Mouse (Mus musculus) retina, adult 2 months (tissue): ENCODE data around the gene Ppara.
"Not testable (repeated sequence)": the region's sequence is repeated elsewhere in the genome, so short reads cannot be mapped to it uniquely, and the experiment has no call there.

Experiments
- DNase-seq: peaks from one replicate; pipeline ENCODE4 v3.0.0-alpha.2; 2012; ENCODE audit warnings: low read depth, low spot score

Ppara gene

DNA sequence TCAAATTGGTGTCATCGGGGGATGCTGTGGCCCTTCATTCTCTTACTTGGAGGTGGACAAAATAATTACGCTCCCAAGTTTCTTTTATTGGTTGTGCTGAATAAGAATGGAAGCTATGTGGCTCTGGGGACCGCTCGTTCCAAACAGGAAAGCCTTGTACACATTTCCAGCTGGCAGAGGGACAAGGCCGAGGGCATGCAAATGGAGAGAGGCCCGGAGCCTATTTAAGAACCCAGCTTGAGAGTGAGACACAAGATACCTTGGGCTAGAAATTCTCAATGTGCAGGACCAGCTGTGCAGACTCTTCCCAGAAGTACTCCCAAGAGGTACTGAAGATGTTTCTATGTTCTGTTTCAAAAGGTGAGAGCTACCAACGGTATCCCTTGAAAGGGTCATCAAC lies 21.8 kb downstream of the Ppara start:
- DNase-seq: no peak

DNA sequence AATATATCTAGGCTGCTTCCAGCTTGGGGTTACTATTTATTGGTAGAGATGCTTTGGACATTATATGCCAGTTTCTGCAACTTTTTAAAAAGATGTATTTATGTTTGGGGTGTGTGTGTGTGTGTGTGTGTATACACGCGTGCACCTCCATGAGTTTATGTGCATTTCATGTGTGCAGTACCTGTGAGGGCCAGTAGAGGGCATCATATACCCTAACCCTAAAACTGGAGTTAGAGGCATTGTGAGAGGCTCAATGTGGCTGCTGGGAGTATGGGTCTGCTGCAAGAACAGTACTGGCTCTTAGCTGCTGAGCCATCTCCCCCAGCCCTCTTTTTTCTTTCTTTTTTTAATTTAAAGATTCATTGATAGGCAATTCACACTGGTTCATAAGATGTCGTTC lies 23.0 kb downstream of the Ppara start:
- no peak for DNase-seq

GRCm38 (mm10) chr15:85762761-85763160 lies 28.0 kb downstream of the Ppara start:
- no peak for DNase-seq

DNA sequence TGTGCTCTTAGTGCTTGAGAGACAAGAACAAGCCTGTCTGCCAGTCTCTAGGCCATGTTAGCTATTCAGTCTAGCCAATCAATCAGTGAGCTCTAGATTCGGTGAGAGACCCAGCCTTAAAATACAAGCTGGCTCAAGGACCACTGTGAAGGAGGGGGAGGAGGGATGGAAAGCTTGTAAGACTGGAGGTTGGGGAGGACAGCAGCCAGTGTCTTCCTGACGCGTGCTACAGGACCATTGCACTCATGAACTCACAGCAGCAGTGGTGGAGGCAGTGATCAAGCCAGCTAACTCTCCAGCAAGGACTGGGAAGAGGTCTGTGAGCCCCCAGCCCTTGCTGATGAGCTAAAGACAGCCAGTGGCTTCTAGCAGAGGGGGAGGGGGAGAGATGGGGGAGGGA lies 30.2 kb downstream of the Ppara start:
- no peak for DNase-seq

- no peak for DNase-seq
Observed at GRCm38 (mm10) chr15:85766677-85767076, 31.9 kb downstream of the Ppara start.

GRCm38 (mm10) chr15:85768991-85769390 lies 34.2 kb downstream of the Ppara start:
- DNase-seq: no peak

DNA sequence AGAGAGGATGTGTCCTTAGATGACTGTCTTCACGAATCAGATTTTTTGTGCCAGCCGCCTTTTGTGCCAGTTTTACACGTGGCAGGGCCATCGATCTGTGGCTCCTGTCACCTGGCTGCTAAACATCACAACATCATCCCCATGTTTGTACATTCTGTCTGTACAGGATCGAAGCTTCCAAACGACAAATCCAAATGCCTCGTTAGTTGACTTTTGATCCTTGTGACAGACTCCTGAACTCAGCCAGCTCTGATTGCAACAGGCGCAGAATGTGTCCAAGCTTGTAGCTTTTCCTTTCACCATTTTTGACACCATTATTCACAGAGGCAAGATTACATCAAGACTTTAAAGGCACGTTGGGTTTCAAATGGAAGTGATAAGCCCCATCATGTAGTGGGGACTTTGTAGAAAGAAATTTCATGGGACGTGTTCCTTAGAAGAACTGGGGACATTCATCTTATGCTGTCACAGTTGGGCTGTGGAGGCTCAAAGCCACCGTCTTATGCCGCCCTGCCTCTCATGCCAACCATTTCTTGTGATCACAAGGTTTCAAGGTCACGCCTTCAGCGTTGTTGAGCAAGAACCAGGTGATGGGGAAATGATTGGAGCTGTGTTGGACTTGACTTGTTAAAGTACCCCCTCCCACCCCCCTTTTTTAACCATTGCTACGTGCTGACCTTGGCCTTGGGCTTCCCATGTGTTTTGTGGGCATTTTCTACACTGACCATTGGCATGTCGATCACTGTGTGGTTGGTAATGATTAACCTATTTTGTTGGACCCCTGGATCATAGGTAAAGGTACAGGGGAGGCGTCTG lies 36.7 kb downstream of the Ppara start:
- DNase-seq: no peak

DNA sequence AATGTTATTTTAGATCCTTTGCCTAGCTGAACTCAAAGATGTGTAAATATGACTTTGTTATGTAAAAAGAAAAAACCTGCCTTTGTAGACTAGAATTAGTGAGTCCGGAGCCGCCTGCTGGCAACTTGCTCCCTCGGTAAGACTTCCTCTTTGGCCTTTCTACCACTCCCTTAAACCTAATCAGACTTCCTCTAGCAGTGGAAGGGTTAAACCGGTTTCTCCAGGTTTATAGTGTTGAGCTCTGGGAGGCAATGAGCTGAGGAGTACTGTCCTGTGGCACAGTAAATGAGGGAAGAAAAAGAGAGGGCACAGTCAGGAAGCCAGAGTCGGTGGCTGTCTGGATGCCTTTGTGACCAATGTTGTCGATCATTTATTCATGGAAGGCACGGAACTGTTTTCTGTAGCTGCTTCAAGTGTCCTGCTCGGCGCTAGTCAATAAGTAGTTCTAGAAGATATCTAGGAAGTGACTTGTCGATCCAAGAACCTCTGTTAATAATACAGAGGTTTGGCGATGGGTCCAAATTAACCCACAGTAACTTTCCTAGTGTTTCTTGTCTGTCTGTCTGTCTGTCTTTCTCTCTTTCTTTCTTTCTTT lies 37.5 kb downstream of the Ppara start:
- DNase-seq: no peak

DNA sequence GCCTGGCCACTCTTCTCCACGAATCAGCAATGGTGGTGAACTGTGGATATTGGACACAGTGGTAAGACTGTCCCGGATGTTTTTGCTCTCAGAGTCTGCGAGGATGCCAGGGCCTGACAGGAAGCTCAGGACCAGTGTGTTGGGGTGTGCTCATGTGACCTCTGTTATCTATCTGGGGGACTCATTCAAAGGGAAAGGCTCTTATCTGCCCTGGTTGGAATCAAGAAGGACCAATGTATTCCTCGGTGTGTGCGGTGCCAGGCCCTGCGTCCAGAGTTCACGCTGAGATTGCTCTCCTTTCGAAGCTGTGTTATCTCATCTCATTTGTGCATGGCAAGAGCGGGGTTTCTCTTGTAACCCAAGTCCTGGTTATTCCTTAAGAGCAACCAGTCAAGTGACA lies 39.6 kb downstream of the Ppara start:
- DNase-seq: no peak

- DNase-seq: no peak
Observed at GRCm38 (mm10) chr15:85775001-85775400, 40.2 kb downstream of the Ppara start.

- DNase-seq: no peak
Observed at GRCm38 (mm10) chr15:85776241-85776640, 41.5 kb downstream of the Ppara start.

- no peak for DNase-seq
Observed at GRCm38 (mm10) chr15:85776771-85777170, 42.0 kb downstream of the Ppara start.

GRCm38 (mm10) chr15:85778891-85779290 lies 44.1 kb downstream of the Ppara start:
- DNase-seq: not testable (repeated sequence)

DNA sequence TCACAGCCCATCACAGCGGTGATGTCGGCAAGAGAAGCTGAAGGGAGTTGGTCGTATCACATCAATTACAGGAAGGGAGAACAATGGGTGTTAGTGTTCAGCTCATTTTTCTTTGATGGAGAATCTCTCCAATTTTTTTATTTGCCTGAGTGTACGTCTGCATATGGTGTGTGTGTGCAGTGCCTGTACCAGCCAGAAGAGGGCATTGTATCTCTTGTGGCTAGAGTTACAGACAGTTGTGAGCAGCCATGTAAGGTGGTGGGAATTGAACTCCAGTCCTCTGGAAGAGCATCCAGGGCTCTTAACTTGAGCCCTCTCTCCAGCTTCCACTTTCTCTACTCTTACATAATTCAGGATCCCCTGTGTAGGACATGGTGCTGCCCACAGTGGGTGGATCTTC lies 48.4 kb downstream of the Ppara start:
- no peak for DNase-seq

GRCm38 (mm10) chr15:85784341-85784740 lies 49.6 kb downstream of the Ppara start:
- DNase-seq: no peak

DNA sequence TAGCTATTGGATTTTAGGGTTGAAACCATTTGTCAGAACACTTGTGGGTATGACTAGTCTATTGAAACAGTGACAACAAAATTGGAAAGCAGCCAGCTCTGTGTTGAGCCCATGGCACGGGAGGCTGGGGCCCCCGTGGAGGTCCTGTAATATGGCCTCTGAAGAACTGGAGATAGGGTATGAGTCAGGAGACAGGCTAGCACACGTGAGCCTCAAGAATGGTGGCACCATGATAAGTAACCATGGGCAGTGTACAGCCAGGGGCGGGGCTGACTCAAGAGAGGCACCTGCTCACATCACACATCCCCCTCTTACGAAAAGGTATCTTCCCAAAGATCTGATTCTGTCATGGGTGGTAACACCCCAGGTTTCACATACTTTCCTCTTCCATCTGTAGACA lies 51.9 kb downstream of the Ppara start:
- no peak for DNase-seq

DNA sequence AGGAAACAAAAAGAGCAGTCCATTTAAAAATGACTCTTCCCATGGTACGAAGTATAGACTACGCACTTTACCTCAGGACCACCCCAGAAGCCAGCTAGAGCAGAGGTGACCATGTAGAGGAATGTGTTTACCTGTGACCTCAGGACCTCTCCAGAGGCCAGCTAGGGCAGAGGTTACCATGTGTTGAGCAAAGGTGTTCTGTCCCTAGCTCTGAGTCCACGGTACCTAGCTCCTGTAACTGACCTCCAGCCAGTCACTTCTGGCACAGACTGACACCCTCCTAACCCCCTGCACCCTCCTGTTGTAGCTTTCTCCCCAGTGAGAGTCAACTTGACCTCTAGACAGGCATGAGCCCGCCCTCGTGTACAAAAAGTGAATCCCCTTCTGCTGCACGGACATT lies 52.7 kb downstream of the Ppara start:
- no peak for DNase-seq

DNA sequence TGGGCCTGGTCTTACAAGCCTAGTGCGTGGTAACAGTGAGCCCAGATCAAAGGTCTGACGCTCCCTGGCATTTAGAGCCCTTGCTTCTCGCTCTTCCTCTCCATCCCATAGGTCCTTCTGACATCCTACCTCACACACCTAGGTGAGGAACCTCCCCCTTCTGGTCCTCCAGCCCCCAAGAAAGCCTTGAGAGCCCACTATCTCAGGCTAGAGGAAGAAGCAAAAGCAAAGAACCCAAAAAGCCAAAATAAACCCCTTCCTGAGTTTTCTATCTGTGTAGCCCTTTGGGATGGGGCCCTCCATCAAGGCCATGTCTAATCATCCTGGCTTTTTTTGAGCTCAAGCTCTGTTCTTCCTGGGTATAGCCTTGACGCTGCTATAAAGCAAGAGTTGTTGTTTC lies 53.3 kb downstream of the Ppara start:
- DNase-seq: no peak

DNA sequence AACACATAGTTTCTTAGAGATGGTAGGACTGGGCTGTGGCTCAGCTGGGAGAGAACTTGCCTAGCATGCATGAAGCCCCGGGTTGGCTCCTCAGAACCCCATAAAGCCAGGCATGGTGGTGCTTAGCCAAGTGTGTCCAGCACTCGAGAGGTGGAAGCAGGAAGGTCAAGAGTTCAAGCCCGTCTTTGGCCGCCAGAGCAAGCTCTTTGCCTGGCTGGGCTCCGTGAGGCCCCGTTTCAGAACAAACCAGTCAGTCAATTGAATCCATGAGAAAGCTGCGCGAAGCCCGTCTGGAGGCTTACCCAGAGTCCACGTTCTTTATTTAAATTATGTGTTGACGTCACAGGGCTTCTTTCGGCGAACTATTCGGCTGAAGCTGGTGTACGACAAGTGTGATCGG lies 53.9 kb downstream of the Ppara start:
- DNase-seq: no peak

- no peak for DNase-seq
Observed at GRCm38 (mm10) chr15:85791449-85791848, 56.7 kb downstream of the Ppara start.

GRCm38 (mm10) chr15:85792819-85793218 lies 58.0 kb downstream of the Ppara start:
- no peak for DNase-seq

- no peak for DNase-seq
Observed at GRCm38 (mm10) chr15:85795516-85795915, 60.7 kb downstream of the Ppara start.

DNA sequence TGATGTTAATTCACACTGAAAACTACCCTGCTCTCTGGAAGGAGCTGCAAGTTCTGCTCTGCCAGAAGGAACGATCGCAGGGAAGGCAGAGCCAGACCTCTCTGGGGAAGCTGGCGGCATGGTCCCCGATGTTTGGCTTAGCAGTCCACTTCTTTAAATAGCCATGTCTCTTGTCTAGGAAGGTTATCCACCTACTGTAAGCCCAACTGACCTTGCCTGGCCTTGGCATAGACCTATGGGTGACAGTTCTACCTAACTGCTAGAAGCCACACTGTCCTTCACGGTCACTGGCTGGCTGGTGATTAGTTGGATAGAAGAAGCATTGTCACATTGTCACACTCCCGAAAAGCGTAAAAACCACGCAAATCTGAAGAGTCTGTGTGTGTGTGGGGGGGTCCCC lies 63.9 kb downstream of the Ppara start:
- DNase-seq: no peak
